In genomic region chr12:75583776-75584175, GRCm38 (mm10) we compare ENCODE assay signal across 27 mouse cellular contexts. TPM values are rescaled to one million over a fixed set of nuclear protein-coding genes. Genes with fewer than 3 reads are reported as not detected.
A peak's percentile ranks its signal among the peaks of the same experiment; 100 is the strongest.
DNase-seq lines count a peak whose midpoint lies in the region; ATAC-seq and TF ChIP-seq lines count a peak whose summit lies in the region.
"Had no signal": no experiment of that assay in that cellular context is flagged by ENCODE, and none has a peak within 500 bp of the region (broad histone marks: within the 10 kb centered on the region; RNA-seq: fewer than 3 reads in every experiment).

No protein-coding gene starts in this region.

- H3K4me1 ChIP-seq in kidney, adult 2 months (ENCODE audit: control insufficient read depth, insufficient read depth, low read length): peaks cover 14% of the 10 kb centered on the region
- H3K4me1 ChIP-seq in kidney, embryonic 16.5 days (ENCODE audit: insufficient read depth, low read length): peaks cover 3% of the 10 kb centered on the region; the same call in 1 of the 2 replicates
- H3K4me1 ChIP-seq in midbrain, embryonic 11.5 days (ENCODE audit: control insufficient read depth, insufficient read depth, low read length): no peaks in the 10 kb centered on the region
- H3K4me1 ChIP-seq in midbrain, embryonic 16.5 days (ENCODE audit: control insufficient read depth, insufficient read depth, low read length): no peaks in the 10 kb centered on the region
- H3K4me1 ChIP-seq: embryonic facial prominence, embryonic 15.5 days; forebrain, embryonic 10.5 days; forebrain, embryonic 12.5 days had no signal

- peaks cover 2% of the 10 kb centered on the region for H3K36me3 ChIP-seq in kidney, adult 2 months (ENCODE audit: control insufficient read depth, insufficient read depth, low read length)
- peaks cover 23% of the 10 kb centered on the region for H3K36me3 ChIP-seq in kidney, embryonic 16.5 days (ENCODE audit: insufficient read depth, low read length)
- H3K36me3 ChIP-seq in midbrain, embryonic 11.5 days (ENCODE audit: control insufficient read depth, insufficient read depth, low read length): peaks cover 6% of the 10 kb centered on the region; the same call in 1 of the 2 replicates
- H3K36me3 ChIP-seq in midbrain, embryonic 16.5 days (ENCODE audit: control insufficient read depth, insufficient read depth, low read length): 0 out of 2 replicates have a peak, but pooled peaks cover 2% of the 10 kb centered on the region

- intact Hi-C loops in heart, postnatal 25 days (cut with DNase I): no loop called here

- H3K4me2 ChIP-seq in kidney, embryonic 16.5 days (replicated peaks; ENCODE audit: low read depth, low read length): no peak overlapping the region
- H3K4me2 ChIP-seq in midbrain, embryonic 11.5 days: no peak overlapping the region
- H3K4me2 ChIP-seq in midbrain, embryonic 16.5 days (ENCODE audit: low read length): no peak overlapping the region
- H3K4me2 ChIP-seq: embryonic facial prominence, embryonic 13.5 days; embryonic facial prominence, embryonic 15.5 days; forebrain, embryonic 12.5 days had no signal

- H3K27me3 ChIP-seq in kidney, adult 2 months (replicated peaks; ENCODE audit: control insufficient read depth, insufficient read depth, low read length): no peaks in the 10 kb centered on the region
- no peaks in the 10 kb centered on the region for H3K27me3 ChIP-seq in kidney, embryonic 16.5 days (ENCODE audit: insufficient read depth, low read length)
- H3K27me3 ChIP-seq in midbrain, embryonic 11.5 days (ENCODE audit: control insufficient read depth, insufficient read depth, low read length): no peaks in the 10 kb centered on the region
- H3K27me3 ChIP-seq in midbrain, embryonic 16.5 days (ENCODE audit: control insufficient read depth, insufficient read depth, low read depth, low read length): no peaks in the 10 kb centered on the region
- H3K27me3 ChIP-seq: CH12.LX; embryonic facial prominence, embryonic 13.5 days; embryonic facial prominence, embryonic 15.5 days; forebrain, embryonic 12.5 days; Patski had no signal

- H3K9ac ChIP-seq in kidney, embryonic 16.5 days (replicated peaks; ENCODE audit: low read length): no peak overlapping the region
- no peak overlapping the region for H3K9ac ChIP-seq in midbrain, embryonic 11.5 days (ENCODE audit: low read length)
- H3K9ac ChIP-seq in midbrain, embryonic 16.5 days (ENCODE audit: low read depth, low read length): no peak overlapping the region
- H3K9ac ChIP-seq: embryonic facial prominence, embryonic 13.5 days; embryonic facial prominence, embryonic 15.5 days; forebrain, embryonic 12.5 days had no signal

- TF ChIP-seq CTCF in kidney, adult 2 months (conservative IDR thresholded peaks at IDR 0.05; ENCODE audit: insufficient read depth, insufficient read length, low read depth, low read length): no peak

- H3K9me3 ChIP-seq in kidney, embryonic 16.5 days (ENCODE audit: low read length): no peaks in the 10 kb centered on the region
- H3K9me3 ChIP-seq in midbrain, embryonic 11.5 days (ENCODE audit: control insufficient read depth, low read length): no peaks in the 10 kb centered on the region; the same call in 1 of the 2 replicates
- H3K9me3 ChIP-seq in midbrain, embryonic 16.5 days (replicated peaks; ENCODE audit: control insufficient read depth, low read length, poor library complexity, severe bottlenecking): no peaks in the 10 kb centered on the region
- H3K9me3 ChIP-seq: embryonic facial prominence, embryonic 13.5 days; embryonic facial prominence, embryonic 15.5 days; forebrain, embryonic 12.5 days had no signal

- TF ChIP-seq POLR2A in kidney, adult 2 months (IDR thresholded peaks at IDR 0.05; ENCODE audit: low read depth, low read length): no peak

- H3K27ac ChIP-seq in kidney, adult 2 months (ENCODE audit: insufficient read depth, low read depth, low read length): no peak overlapping the region
- no peak overlapping the region for H3K27ac ChIP-seq in kidney, embryonic 16.5 days (ENCODE audit: low read length)
- H3K27ac ChIP-seq in midbrain, embryonic 11.5 days (ENCODE audit: low read depth, low read length): no peak overlapping the region
- no peak overlapping the region for H3K27ac ChIP-seq in midbrain, embryonic 16.5 days (ENCODE audit: low read length)
- H3K27ac ChIP-seq: embryonic facial prominence, embryonic 13.5 days; embryonic facial prominence, embryonic 15.5 days; forebrain, embryonic 10.5 days; forebrain, embryonic 12.5 days had no signal

- no peak for ATAC-seq in kidney, embryonic 16.5 days (ENCODE audit: low FRiP score, low TSS enrichment)
- no peak for ATAC-seq in midbrain, embryonic 11.5 days (ENCODE audit: low FRiP score)
- no peak for ATAC-seq in midbrain, embryonic 16.5 days
- ATAC-seq: activated CD4-positive, CD25-positive, alpha-beta regulatory T cell, adult 4 months; CD4-positive, CD25-positive, alpha-beta regulatory T cell, adult 4 months; forebrain, embryonic 14.5 days; Patski had no signal

- H3K4me3 ChIP-seq in kidney, adult 2 months (ENCODE audit: insufficient read depth, low read depth, low read length): no peak overlapping the region
- H3K4me3 ChIP-seq in kidney, embryonic 16.5 days (ENCODE audit: low read length): no peak overlapping the region
- no peak overlapping the region for H3K4me3 ChIP-seq in midbrain, embryonic 11.5 days (ENCODE audit: low read depth, low read length)
- H3K4me3 ChIP-seq in midbrain, embryonic 16.5 days (ENCODE audit: low read depth, low read length): no peak overlapping the region
- H3K4me3 ChIP-seq: embryonic facial prominence, embryonic 13.5 days; embryonic facial prominence, embryonic 15.5 days; erythroblast, embryonic 14.5 days; forebrain, embryonic 10.5 days; forebrain, embryonic 12.5 days had no signal

- peak; percentile 71 for DNase-seq in heart, adult 11 months
- DNase-seq in heart, postnatal 25 days (ENCODE audit: low spot score): no peak
- DNase-seq in kidney, adult 2 months: peak; percentile 33
- DNase-seq in midbrain, embryonic 11.5 days (ENCODE audit: low spot score, missing footprints): peak; percentile 59
- no peak for DNase-seq in layer of hippocampus, adult 8-10 months (ENCODE audit: low spot score in 2 of 2)
- DNase-seq: adrenal gland, adult 8-10 months; adrenal gland, postnatal 14 days; adrenal gland, postnatal 36 days; B cell, adult 2 months; cerebellum, adult 11-12 months; cerebellum, adult 2 months; cerebellum, adult 9-11 months; cerebellum, postnatal 14 days; cerebellum, postnatal 36 days; embryo, embryonic 11 days had no signal

- WGBS in kidney, adult 2 months: 29% methylated on average over 3 of the region's 3 CpGs
- 68% methylated on average over 3 of the region's 3 CpGs for WGBS in kidney, embryonic 16.5 days
- 64% methylated on average over 3 of the region's 3 CpGs for WGBS in midbrain, embryonic 11.5 days
- WGBS in midbrain, embryonic 16.5 days: 70% methylated on average over 3 of the region's 3 CpGs

RNA-seq across cellular contexts. Expression of gene Ppp2r5e, which starts 12.3 kb away (rescaled TPM):
- 10 to 100 TPM; 32.0 to 33.8 TPM for total RNA-seq in heart, postnatal 25 days (2021)
- 17.1 and 17.3 TPM in 2 replicates for polyA plus RNA-seq in kidney, adult 2 months (2012; rRNA removed)
- 10.1 and 11.8 TPM in 2 replicates for polyA plus RNA-seq in kidney, embryonic 16.5 days (2015; fragmentation: Nextera tagmentation; extraction: Ambion mirVana)
- polyA plus RNA-seq in midbrain, embryonic 11.5 days (2014; fragmentation: Nextera tagmentation; extraction: Ambion mirVana): 22.3 and 24.7 TPM in 2 replicates
- polyA plus RNA-seq in midbrain, embryonic 16.5 days (2015; fragmentation: Nextera tagmentation; extraction: Ambion mirVana): 18.1 and 18.9 TPM in 2 replicates
- total RNA-seq in layer of hippocampus, adult 8-10 months (2022): 10 to 100 TPM; 71.9 to 77.1 (median 76.4) TPM

Comparison
In these comparisons a context has a peak if more than half of its experiments do, and no peak if none do; other contexts are left out.
1. DNase-seq: peak in heart, adult 11 months (single experiment), kidney, adult 2 months (single experiment) and midbrain, embryonic 11.5 days (single experiment); none in heart, postnatal 25 days (single experiment) and layer of hippocampus, adult 8-10 months (0 of 2).